Mouse (Mus musculus): Measurements from ENCODE around the gene Rdm1. TPM values are rescaled to one million over a fixed set of nuclear protein-coding genes. Genes with fewer than 3 reads are reported as not detected.
"Not testable (repeated sequence)": the region's sequence is repeated elsewhere in the genome, so short reads cannot be mapped to it uniquely, and the experiment has no call there.

Gene Rdm1
- polyA plus RNA-seq, 1 experiment from 2014 or later: 40.8 TPM

DNA sequence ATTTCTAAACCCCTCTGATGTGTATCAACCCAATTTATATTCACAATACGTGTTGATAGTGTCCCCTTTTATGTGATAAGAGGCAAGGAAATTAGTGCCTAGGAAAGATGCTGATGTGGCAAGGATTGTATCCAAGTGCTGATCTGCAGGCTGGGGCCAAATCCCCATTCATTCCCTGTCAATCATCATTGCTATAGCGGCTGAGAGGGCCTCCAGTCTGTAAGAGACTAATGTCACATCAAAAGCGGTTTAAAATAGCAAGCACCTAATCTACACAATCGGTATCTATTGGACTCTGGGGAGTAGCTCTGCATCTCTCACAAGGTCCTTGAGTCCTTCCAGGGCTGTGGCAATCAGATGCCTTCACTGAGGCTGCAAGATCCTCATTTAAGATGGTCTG lies 12.9 kb upstream of the Rdm1 start:
- H3K4me1 ChIP-seq (ENCODE audit: control insufficient read depth, insufficient read depth, low read length): peaks cover 8% of the 10 kb centered on the region
- no peak overlapping the region for H3K9ac ChIP-seq (ENCODE audit: low read length)
- no peak for ATAC-seq (ENCODE audit: insufficient read depth, low FRiP score)
- no peak overlapping the region for H3K27ac ChIP-seq (ENCODE audit: low read length)
- no peak overlapping the region for H3K4me2 ChIP-seq (ENCODE audit: low read depth, low read length)
- H3K4me3 ChIP-seq (replicated peaks; ENCODE audit: low read length): no peak overlapping the region
- H3K9me3 ChIP-seq (replicated peaks; ENCODE audit: control insufficient read depth, low read length): no peaks in the 10 kb centered on the region
- 70% methylated on average over 4 of the region's 4 CpGs for WGBS
- no peaks in the 10 kb centered on the region for H3K36me3 ChIP-seq (ENCODE audit: control insufficient read depth, insufficient read depth, low read length)
- no peaks in the 10 kb centered on the region for H3K27me3 ChIP-seq (ENCODE audit: control insufficient read depth, insufficient read depth, low read length)

DNA sequence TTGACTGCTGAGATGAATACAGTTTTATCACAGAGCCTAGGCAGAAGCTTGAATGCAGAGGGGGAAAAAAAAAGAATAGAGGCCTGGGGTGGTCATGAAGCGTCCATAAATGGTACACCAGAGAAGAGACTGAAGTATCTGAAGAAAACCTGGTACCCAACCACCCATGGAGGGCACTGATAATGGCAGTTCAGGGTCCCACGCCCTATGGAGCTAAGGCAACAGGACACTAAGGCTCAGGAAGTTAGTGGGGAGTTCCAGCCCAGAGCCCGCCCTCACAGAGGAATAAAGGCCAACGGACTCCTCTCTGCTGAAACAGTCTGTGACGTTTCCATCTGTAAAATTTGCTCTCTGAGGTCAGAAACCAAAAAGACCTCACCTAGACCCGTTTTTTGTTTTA lies 11.6 kb upstream of the Rdm1 start:
- no peak overlapping the region for H3K9ac ChIP-seq (ENCODE audit: low read length)
- H3K9me3 ChIP-seq (replicated peaks; ENCODE audit: control insufficient read depth, low read length): no peaks in the 10 kb centered on the region
- ATAC-seq (ENCODE audit: insufficient read depth, low FRiP score): no peak
- no peaks in the 10 kb centered on the region for H3K36me3 ChIP-seq (ENCODE audit: control insufficient read depth, insufficient read depth, low read length)
- H3K4me2 ChIP-seq (ENCODE audit: low read depth, low read length): no peak overlapping the region
- H3K27me3 ChIP-seq (ENCODE audit: control insufficient read depth, insufficient read depth, low read length): no peaks in the 10 kb centered on the region
- no peak overlapping the region for H3K27ac ChIP-seq (ENCODE audit: low read length)
- 76% methylated on average over 6 of the region's 6 CpGs for WGBS
- peaks cover 8% of the 10 kb centered on the region for H3K4me1 ChIP-seq (ENCODE audit: control insufficient read depth, insufficient read depth, low read length)
- H3K4me3 ChIP-seq (replicated peaks; ENCODE audit: low read length): no peak overlapping the region

DNA sequence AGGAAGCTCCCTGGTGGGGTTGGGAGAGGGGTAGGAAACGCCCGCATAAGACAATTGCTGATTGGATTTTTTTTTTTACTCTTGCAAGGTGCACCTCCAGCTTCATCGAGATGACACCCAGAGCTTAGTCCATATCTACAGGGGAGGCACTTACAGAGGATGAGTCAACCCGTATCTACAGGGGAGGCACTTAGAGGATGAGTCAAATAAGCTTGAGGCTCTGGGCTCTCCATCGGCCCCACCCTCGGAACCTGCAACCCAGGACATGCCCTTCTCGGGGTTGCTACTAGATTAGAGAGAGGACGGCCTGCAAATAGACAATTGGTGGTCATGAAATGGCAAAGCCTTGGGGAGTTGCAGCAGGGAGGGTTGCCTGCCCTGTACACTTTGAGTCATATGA lies 10.9 kb upstream of the Rdm1 start:
- ATAC-seq (ENCODE audit: insufficient read depth, low FRiP score): no peak
- H3K4me3 ChIP-seq (replicated peaks; ENCODE audit: low read length): no peak overlapping the region
- H3K9me3 ChIP-seq (replicated peaks; ENCODE audit: control insufficient read depth, low read length): no peaks in the 10 kb centered on the region
- no peak overlapping the region for H3K9ac ChIP-seq (ENCODE audit: low read length)
- H3K27ac ChIP-seq (ENCODE audit: low read length): no peak overlapping the region
- H3K36me3 ChIP-seq (ENCODE audit: control insufficient read depth, insufficient read depth, low read length): no peaks in the 10 kb centered on the region
- peaks cover 8% of the 10 kb centered on the region for H3K4me1 ChIP-seq (ENCODE audit: control insufficient read depth, insufficient read depth, low read length)
- no peaks in the 10 kb centered on the region for H3K27me3 ChIP-seq (ENCODE audit: control insufficient read depth, insufficient read depth, low read length)
- WGBS: 82% methylated on average over 8 of the region's 8 CpGs
- H3K4me2 ChIP-seq (ENCODE audit: low read depth, low read length): no peak overlapping the region

GRCm38 (mm10) chr11:101616948-101617767 lies 9.8 kb upstream of the Rdm1 start:
- no peak for ATAC-seq (ENCODE audit: insufficient read depth, low FRiP score)
- 22% methylated on average over 18 of the region's 18 CpGs for whole genome bisulfite sequencing
- H3K9me3 ChIP-seq (replicated peaks; ENCODE audit: control insufficient read depth, low read length): no peaks in the 10 kb centered on the region
- H3K4me1 ChIP-seq (ENCODE audit: control insufficient read depth, insufficient read depth, low read length): peaks cover 8% of the 10 kb centered on the region
- H3K4me2 ChIP-seq (ENCODE audit: low read depth, low read length): no peak overlapping the region
- no peak overlapping the region for H3K9ac ChIP-seq (ENCODE audit: low read length)
- H3K27ac ChIP-seq (ENCODE audit: low read length): no peak overlapping the region
- H3K27me3 ChIP-seq (ENCODE audit: control insufficient read depth, insufficient read depth, low read length): no peaks in the 10 kb centered on the region
- no peaks in the 10 kb centered on the region for H3K36me3 ChIP-seq (ENCODE audit: control insufficient read depth, insufficient read depth, low read length)
- no peak overlapping the region for H3K4me3 ChIP-seq (replicated peaks; ENCODE audit: low read length)

DNA sequence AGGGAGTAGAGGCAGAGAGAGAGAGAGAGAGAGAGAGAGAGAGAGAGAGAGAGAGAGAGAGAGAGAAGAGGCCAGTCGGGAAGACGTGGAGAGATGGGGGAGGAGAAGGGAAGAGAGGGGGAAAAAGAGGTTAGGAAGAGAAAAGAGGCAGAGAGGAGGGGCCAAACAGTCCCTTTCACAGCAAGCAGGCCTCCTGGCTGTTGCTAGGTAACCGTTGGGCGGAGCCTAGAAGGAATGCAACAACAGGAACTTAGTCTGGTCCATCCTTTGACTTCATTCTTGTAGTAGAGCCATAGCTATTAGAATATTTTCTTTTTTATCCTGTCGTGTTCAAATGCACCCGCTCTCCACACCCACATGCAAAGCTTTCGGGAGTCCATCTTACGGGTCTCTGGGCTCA lies 9.1 kb upstream of the Rdm1 start:
- no peak overlapping the region for H3K9ac ChIP-seq (ENCODE audit: low read length)
- WGBS: 11% methylated on average over 8 of the region's 8 CpGs
- peaks cover 8% of the 10 kb centered on the region for H3K4me1 ChIP-seq (ENCODE audit: control insufficient read depth, insufficient read depth, low read length)
- no peak overlapping the region for H3K27ac ChIP-seq (ENCODE audit: low read length)
- ATAC-seq (ENCODE audit: insufficient read depth, low FRiP score): peak; percentile 67; the same call in 1 of the 2 replicates
- H3K4me3 ChIP-seq (replicated peaks; ENCODE audit: low read length): 0 out of 2 replicates have a peak overlapping the region, but pooled peaks have one; percentile 5
- no peaks in the 10 kb centered on the region for H3K9me3 ChIP-seq (replicated peaks; ENCODE audit: control insufficient read depth, low read length)
- H3K4me2 ChIP-seq (ENCODE audit: low read depth, low read length): peak overlapping the region; percentile 29; the same call in 1 of the 2 replicates
- no peaks in the 10 kb centered on the region for H3K27me3 ChIP-seq (ENCODE audit: control insufficient read depth, insufficient read depth, low read length)
- no peaks in the 10 kb centered on the region for H3K36me3 ChIP-seq (ENCODE audit: control insufficient read depth, insufficient read depth, low read length)

DNA sequence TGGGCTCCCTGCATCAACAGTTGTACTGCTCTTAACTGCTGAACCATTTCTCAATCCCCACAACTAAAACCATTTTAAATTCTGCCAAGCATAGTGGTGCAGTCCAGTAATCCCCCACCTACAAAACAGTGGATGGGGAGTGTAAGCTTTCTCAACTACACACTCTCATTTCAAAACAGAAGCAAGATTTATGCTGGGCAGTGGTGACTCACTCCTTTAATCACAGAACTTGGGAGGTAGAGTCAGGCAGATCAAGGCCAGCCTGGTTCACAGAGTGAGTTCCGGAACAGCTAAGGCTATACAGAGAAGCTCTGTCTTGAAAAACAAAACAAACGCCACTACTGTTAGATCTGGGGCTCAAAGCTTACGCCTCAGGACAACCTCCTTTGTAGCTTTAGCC lies 8.4 kb upstream of the Rdm1 start:
- 75% methylated on average over 3 of the region's 3 CpGs for WGBS
- Histone ChIP-seq H3K9me3 (replicated peaks; ENCODE audit: control insufficient read depth, low read length) (no peaks in the 10 kb centered on the region), H3K4me2 (ENCODE audit: low read depth, low read length) (no peak overlapping the region), H3K27me3 (ENCODE audit: control insufficient read depth, insufficient read depth, low read length) (no peaks in the 10 kb centered on the region), H3K4me1 (ENCODE audit: control insufficient read depth, insufficient read depth, low read length) (peaks cover 8% of the 10 kb centered on the region), H3K27ac (ENCODE audit: low read length) (no peak overlapping the region), H3K36me3 (ENCODE audit: control insufficient read depth, insufficient read depth, low read length) (no peaks in the 10 kb centered on the region), H3K4me3 (replicated peaks; ENCODE audit: low read length) (no peak overlapping the region), H3K9ac (ENCODE audit: low read length) (no peak overlapping the region)
- ATAC-seq (ENCODE audit: insufficient read depth, low FRiP score): no peak

- not testable (repeated sequence) for H3K4me3 ChIP-seq (replicated peaks; ENCODE audit: low read length); H3K27ac ChIP-seq (ENCODE audit: low read length); H3K36me3 ChIP-seq (ENCODE audit: control insufficient read depth, insufficient read depth, low read length); H3K27me3 ChIP-seq (ENCODE audit: control insufficient read depth, insufficient read depth, low read length); H3K9me3 ChIP-seq (replicated peaks; ENCODE audit: control insufficient read depth, low read length); H3K4me1 ChIP-seq (ENCODE audit: control insufficient read depth, insufficient read depth, low read length); H3K9ac ChIP-seq (ENCODE audit: low read length); ATAC-seq (ENCODE audit: insufficient read depth, low FRiP score); H3K4me2 ChIP-seq (ENCODE audit: low read depth, low read length)
- 79% methylated on average over 11 of the region's 11 CpGs for WGBS
Observed at GRCm38 (mm10) chr11:101620022-101620655, 6.9 kb upstream of the Rdm1 start.

DNA sequence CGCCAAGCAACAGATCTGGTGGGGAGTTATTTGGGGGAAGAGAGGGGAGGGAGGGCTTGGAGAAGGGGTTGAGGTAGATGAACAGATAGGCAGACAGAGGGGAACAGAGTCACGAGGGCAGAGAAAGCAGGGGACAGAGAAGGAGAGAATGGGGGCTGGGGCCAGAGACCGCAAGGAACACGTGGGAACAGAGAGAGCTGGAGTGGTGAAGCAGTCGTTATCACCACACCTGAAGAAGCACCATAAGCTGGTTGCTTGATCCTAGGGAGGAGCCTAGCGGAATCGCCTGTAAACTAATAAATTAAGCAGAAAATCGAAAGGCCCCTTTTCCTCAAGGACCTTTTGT lies 373 bp upstream of the Rdm1 start:
- peak overlapping the region; percentile 61 for H3K9ac ChIP-seq (ENCODE audit: low read length)
- H3K36me3 ChIP-seq (ENCODE audit: control insufficient read depth, insufficient read depth, low read length): no peaks in the 10 kb centered on the region
- peak overlapping the region; percentile 95 for H3K27ac ChIP-seq (ENCODE audit: low read length)
- peak; percentile 5; the same call in 1 of the 2 replicates for ATAC-seq (ENCODE audit: insufficient read depth, low FRiP score)
- H3K27me3 ChIP-seq (ENCODE audit: control insufficient read depth, insufficient read depth, low read length): no peaks in the 10 kb centered on the region
- H3K9me3 ChIP-seq (replicated peaks; ENCODE audit: control insufficient read depth, low read length): no peaks in the 10 kb centered on the region
- 5% methylated on average over 8 of the region's 8 CpGs for WGBS
- no peaks in the 10 kb centered on the region for H3K4me1 ChIP-seq (ENCODE audit: control insufficient read depth, insufficient read depth, low read length)
- H3K4me2 ChIP-seq (ENCODE audit: low read depth, low read length): peak overlapping the region; percentile 52
- H3K4me3 ChIP-seq (replicated peaks; ENCODE audit: low read length): peak overlapping the region; percentile 66

- H3K4me3 ChIP-seq (replicated peaks; ENCODE audit: low read length): peak overlapping the region; percentile 66
- H3K9ac ChIP-seq (ENCODE audit: low read length): peak overlapping the region; percentile 88
- peak overlapping the region; percentile 88 for H3K4me2 ChIP-seq (ENCODE audit: low read depth, low read length)
- ATAC-seq (ENCODE audit: insufficient read depth, low FRiP score): peak; percentile 56
- 0% methylated on average over 33 of the region's 33 CpGs for WGBS
- H3K27me3 ChIP-seq (ENCODE audit: control insufficient read depth, insufficient read depth, low read length): no peaks in the 10 kb centered on the region
- H3K9me3 ChIP-seq (replicated peaks; ENCODE audit: control insufficient read depth, low read length): no peaks in the 10 kb centered on the region
- H3K36me3 ChIP-seq (ENCODE audit: control insufficient read depth, insufficient read depth, low read length): no peaks in the 10 kb centered on the region
- H3K4me1 ChIP-seq (ENCODE audit: control insufficient read depth, insufficient read depth, low read length): no peaks in the 10 kb centered on the region
- peak overlapping the region; percentile 99 for H3K27ac ChIP-seq (ENCODE audit: low read length)
Observed at GRCm38 (mm10) chr11:101627857-101628559, 1.0 kb downstream of the Rdm1 start.

Data from stomach, embryonic 16.5 days (tissue).